Mouse (Mus musculus) lung, adult 2 months (tissue): ENCODE measurements around the gene Ldlrad3. TPM values are rescaled to one million over a fixed set of nuclear protein-coding genes. Genes with fewer than 3 reads are reported as not detected.

Experiments
- DNase-seq: peaks from one replicate; pipeline ENCODE4 v3.0.0; 2022
- H3K4me1 ChIP-seq: fragments of 200-500 bp; 2 replicates; pipeline ENCODE4 v1.6.1; 2011; ENCODE audit warnings: low read length; ENCODE audit not compliant: control insufficient read depth, insufficient read depth
- H3K4me3 ChIP-seq: fragments of 200-500 bp; replicated peaks from 2 replicates; pipeline ENCODE3; 2011; ENCODE audit warnings: low read depth, mild to moderate bottlenecking, control low read depth, low read length; ENCODE audit errors: extremely low read depth
- CTCF ChIP-seq: fragments of 200-500 bp; IDR thresholded peaks from 2 replicates; pipeline ENCODE4 v1.5.1; 2011; ENCODE audit warnings: mild to moderate bottlenecking, low read length, control low read depth; ENCODE audit not compliant: insufficient read depth
- POLR2A ChIP-seq: fragments of 200-500 bp; IDR thresholded peaks from 2 replicates; pipeline ENCODE4 v1.6.1; 2011; ENCODE audit warnings: low read depth, mild to moderate bottlenecking, control low read depth, low read length, borderline replicate concordance; ENCODE audit errors: extremely low read depth
- WGBS: fragments of 180-500 bp; shearing (Covaris S2); methylation state at CpG from one replicate; pipeline ENCODE4 v1.1.7; 2018; 5-methylcytosine and 5-hydroxymethylcytosine counted together
- polyA plus RNA-seq: library from polyadenylated mRNA; depleted of rRNA; stranded (reverse); fragments of >200 nt; gene quantifications from 2 replicates; pipeline ENCODE4 v1.2.3, GENCODE M21; 2012

Ldlrad3 gene
- polyA plus RNA-seq, 1 experiment = 14.6 TPM

DNA sequence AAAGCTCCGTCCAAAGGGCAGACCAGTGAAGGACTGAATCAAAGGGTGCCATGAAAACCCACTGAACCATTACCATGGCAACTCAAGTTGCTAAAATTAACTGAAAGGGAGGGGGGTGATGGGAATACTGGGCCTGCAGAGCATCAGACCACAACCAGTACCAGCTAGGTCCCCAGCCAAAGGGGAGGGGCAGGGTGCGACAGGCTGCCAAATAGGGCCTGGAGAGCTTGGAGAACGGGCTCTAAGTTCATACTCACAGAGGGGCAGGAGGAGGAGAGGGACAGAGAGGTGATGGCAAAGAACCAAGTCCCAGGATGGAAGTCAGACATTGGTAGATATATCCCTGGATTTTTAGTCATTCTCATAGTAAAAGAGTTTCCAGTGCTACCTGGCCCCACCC is 222.8 kb downstream of the Ldlrad3 start:
- 79% methylated on average over 3 of the region's 3 CpGs for WGBS
- peaks cover 2% of the 10 kb centered on the region; the same call in 1 of the 2 replicates for H3K4me1 ChIP-seq
- TF ChIP-seq POLR2A = no peak
- no peak for TF ChIP-seq CTCF
- DNase-seq = peak; percentile 2
- H3K4me3 ChIP-seq = no peak overlapping the region

DNA sequence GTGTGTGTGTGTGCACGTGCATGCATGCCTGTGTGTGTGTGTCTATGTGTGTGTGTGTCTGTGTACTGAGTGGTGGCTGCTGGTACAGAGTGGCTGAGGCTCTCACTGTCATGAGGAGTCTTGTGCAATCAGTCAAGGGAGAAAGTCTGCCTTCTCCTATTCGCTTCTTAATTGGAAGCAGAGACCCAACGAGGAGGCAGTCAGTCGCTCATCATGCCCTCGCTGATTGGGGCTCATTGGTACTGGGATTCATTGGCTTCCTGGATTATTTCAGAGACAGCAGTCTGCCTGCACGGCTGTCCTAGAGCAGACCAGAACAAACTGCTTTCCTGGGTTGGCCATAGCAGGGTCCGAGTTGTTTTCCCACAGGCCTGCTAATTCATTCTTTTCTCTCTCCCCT is 223.8 kb downstream of the Ldlrad3 start:
- no peak for TF ChIP-seq CTCF
- no peak for TF ChIP-seq POLR2A
- Histone ChIP-seq H3K4me1 (peaks cover 2% of the 10 kb centered on the region; the same call in 1 of the 2 replicates), H3K4me3 (no peak overlapping the region)
- 83% methylated on average over 7 of the region's 7 CpGs for WGBS
- DNase-seq = no peak

DNA sequence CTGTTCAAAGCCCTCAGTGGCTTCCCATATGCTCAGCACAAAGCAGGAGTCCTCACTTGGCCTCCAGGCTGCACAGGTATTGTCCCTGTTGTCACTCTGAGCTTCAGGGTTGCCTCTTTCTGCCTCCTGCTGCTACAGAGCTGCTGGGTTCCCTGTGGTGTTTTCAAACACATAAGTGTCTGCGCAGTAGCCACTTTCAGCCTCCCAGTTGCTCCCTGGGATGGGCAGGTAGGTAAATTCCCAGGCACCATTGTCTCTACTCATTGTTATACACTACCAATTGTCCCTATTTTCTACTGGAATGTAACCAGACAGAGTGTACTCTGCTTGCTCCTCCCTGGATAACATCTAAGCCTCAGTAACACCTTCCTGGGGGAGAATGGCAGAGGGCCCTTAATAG is 224.8 kb downstream of the Ldlrad3 start:
- peaks cover 2% of the 10 kb centered on the region; the same call in 1 of the 2 replicates for H3K4me1 ChIP-seq
- no peak for DNase-seq
- no peak overlapping the region for H3K4me3 ChIP-seq
- TF ChIP-seq CTCF (no peak), POLR2A (no peak)
- WGBS = 96% methylated on average over 1 of the region's 1 CpGs

DNA sequence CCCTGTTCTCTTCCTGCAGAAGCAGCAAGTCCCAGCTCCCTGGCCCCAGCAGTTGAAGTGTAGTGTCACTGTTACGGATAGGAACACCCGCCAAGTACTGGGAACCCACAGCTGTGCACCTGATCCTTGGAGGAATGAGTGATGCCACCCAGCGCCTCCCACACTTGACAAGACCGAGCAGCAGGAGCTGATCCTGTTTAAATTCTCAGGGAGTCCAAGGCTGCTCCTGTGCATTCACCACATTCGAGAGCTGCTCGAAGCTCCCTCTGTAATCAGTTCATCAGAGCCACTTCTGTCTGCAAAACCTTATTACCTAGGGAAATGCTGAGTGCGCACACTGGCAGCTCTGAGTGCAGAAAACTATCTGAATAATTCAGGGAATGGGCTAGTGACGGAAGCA is 225.5 kb downstream of the Ldlrad3 start:
- 72% methylated on average over 8 of the region's 8 CpGs for WGBS
- no peak overlapping the region for H3K4me3 ChIP-seq
- no peak for DNase-seq
- peaks cover 2% of the 10 kb centered on the region; the same call in 1 of the 2 replicates for H3K4me1 ChIP-seq
- TF ChIP-seq POLR2A = no peak
- no peak for TF ChIP-seq CTCF

DNA sequence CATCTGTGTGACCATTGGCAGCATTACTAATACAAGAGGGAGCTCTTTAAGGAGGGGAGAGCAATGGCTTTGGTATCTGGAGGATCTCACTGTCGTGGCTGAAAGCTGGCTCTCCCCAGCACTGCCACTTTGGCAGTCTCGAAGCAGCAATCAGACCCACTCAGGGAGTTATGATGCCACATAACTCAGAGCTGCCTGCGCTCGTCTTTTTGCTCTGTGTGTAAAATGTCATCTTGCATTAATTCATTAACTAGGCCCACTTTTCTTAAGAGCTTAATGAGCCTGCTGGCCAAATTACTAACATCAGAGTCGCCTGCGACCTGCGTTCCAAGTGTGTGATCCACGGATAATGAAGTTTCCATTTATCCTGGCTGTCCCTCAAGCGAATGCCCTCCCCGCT is 230.1 kb downstream of the Ldlrad3 start:
- Histone ChIP-seq H3K4me3 (no peak overlapping the region), H3K4me1 (no peaks in the 10 kb centered on the region; the same call in none of the 2 replicates)
- 68% methylated on average over 10 of the region's 10 CpGs for WGBS
- no peak for DNase-seq
- no peak for TF ChIP-seq POLR2A
- TF ChIP-seq CTCF = no peak

DNA sequence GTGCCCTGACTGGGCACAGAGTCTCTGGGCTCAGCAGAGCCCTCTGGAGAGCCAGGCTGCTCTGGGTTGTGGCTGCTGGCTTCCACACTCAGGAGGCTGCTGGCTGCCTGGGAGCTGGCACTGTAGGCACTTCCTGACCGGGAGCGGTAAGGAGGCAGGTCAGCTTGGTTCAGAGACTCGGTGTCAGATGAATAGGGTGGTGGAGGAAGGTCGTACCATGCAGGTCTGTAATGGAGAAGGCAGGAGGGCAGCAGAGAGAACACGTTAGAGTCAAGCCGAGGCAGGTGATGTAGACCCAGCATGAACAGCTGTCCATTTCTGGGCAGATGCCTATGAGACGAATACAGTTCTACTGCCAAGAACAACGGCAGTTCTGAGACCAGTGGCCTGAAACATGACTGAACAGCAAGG is 233.2 kb downstream of the Ldlrad3 start:
- TF ChIP-seq CTCF (no peak), POLR2A (no peak)
- WGBS = 87% methylated on average over 8 of the region's 8 CpGs

DNA sequence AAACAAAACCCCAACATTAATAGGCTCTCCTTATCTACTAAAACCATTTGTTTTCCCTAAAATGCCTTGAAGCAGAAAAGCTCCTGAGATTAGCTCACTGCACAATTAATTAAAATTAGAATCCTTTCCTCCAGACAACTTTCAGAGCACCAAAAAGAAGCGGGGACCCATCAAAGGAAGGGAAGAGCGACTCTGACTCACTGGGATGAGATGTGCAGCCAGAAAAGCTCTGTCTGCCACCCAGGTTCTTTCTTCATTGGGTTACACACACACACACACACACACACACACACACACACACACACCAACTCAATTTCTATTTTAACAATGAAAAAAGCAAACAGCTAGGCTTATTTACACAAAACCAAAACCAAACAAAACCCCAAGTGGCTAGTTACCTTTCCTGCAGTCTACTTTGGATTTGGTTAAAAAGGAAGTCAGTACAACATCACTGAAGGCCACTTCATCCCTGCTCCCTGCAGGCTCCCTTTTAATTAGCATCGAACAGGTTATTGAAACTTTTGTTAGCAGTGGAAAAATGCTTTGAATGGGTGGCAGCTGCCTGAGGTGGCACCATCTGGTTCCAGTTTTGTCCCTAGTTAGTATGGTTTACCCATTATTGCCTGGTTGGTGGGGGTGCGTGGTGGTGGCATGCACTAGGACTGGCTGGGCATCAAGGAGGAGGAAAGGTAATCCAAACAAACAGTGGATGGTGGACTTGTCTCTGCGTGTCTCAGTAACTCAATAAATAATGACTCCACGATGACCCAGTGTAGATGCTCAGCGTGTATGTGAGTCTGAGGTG is 235.3 kb downstream of the Ldlrad3 start:
- DNase-seq = no peak
- no peaks in the 10 kb centered on the region; the same call in 1 of the 2 replicates for H3K4me1 ChIP-seq
- WGBS = 67% methylated on average over 7 of the region's 7 CpGs

More for the DNA sequence above, 233.2 kb downstream of the Ldlrad3 start:
- H3K4me1 ChIP-seq = no peaks in the 10 kb centered on the region; the same call in 1 of the 2 replicates
- DNase-seq = no peak
- H3K4me3 ChIP-seq = no peak overlapping the region

DNA sequence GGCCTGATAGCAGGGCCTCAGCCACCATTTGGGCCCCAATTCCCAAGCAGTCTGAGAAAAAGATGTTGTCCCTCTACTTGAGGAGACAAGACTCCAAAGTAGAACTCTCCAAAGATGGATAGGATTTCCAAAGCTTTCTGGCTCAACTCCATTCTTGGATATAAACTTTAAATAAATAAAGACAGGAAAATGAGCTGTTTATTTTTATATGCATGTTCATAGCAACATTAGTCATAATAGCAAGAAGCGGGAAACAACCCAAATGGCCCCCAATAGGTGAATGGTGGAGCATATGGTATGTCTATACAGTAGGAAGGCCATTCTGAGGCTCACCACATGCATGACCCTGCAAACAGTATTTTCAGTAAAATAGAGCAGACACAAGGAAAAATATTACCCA is 251.2 kb downstream of the Ldlrad3 start:
- H3K4me3 ChIP-seq = no peak overlapping the region
- no peak for TF ChIP-seq POLR2A
- no peak for TF ChIP-seq CTCF
- no peak for DNase-seq
- no peaks in the 10 kb centered on the region for H3K4me1 ChIP-seq
- 72% methylated on average over 1 of the region's 1 CpGs for WGBS

More for the DNA sequence above, 235.3 kb downstream of the Ldlrad3 start:
- no peak overlapping the region for H3K4me3 ChIP-seq
- TF ChIP-seq POLR2A (no peak), CTCF (no peak)

DNA sequence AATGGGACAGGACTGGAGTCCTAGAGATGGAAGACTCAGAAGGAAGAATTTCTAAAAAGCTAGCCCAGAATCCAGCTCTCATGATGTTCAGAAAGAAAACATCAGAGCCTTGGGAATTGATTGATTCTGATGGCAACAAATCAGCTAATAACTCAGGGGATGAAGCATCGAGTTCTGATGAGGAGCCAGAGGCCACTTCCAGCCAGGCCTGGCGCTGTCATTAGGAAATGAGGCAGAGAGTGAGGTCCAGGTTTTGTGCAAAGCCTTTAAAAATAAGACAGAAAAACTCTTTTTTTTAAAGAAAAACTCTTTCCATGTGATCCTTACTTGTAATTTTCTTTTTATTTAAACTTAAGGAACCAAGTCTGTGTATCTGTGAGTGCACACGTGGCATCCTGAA is 252.9 kb downstream of the Ldlrad3 start:
- Histone ChIP-seq H3K4me3 (no peak overlapping the region), H3K4me1 (no peaks in the 10 kb centered on the region)
- WGBS = 73% methylated on average over 3 of the region's 3 CpGs
- no peak for DNase-seq
- no peak for TF ChIP-seq POLR2A
- TF ChIP-seq CTCF = no peak
